Mouse (Mus musculus) lung, postnatal 14 days (tissue): Measurements from ENCODE around the gene Ptdss2.

Source experiments
- DNase-seq: peaks from one replicate; pipeline ENCODE4 v3.0.0; 2021

Ptdss2 gene

DNA sequence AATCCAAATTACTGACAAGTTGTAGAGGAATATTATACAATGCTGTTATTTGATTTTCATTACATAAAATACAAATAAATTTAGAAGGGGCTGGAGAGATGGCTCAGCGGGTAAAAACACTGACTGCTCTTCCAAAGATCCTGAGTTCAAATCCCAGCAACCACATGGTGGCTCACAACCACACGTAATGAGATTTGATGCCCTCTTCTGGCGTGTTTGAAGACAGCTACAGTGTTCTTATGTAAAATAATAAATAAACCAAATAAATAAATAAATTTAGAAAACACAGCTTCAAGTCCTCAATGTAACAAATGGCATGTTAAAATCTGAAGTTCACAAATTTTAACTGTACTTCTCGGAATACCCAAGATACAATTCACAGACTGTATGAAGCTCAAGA is 52.9 kb downstream of the Ptdss2 start:
- no peak for DNase-seq

DNA sequence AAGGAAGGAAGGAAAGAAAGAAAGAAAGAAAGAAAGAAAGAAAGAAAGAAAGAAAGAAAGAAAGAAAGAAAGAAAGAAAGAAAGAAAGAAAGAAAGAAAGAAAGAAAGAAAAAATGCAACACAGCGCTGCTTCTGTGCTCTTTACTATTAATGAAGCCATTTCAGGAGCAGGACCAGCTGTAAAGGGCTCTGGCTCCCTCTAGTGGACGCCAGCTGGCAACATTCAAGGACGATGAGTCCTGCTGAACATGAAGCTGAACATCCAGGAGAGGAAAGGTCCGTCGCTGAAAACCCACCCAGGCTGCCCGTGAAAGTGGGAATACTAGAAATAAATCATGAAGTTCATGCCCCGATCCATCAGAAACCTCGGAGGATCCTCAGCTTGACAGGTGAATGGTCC is 54.0 kb downstream of the Ptdss2 start:
- DNase-seq, result peak; percentile 94

GRCm38 (mm10) chr7:141188194-141188593 is 66.0 kb downstream of the Ptdss2 start:
- DNase-seq, result no peak

DNA sequence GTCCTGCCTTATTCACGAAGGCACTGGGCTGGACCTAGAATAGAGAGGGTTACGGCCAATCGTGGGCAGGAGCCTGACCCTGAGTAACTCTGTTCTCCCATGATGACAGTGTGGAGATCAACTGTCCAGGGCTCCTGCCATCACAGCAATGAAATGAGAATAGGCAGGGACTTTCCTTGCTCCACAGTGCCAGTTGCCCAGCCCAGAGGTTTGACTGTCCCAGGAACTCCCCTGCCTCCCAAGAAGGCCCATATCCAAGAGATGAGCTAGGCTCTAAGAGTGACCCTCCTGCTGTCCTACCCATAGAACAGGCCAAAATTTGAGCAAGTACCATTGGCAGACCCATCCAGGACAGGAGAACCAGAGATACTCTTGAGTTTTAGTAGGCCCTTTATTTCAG is 66.6 kb downstream of the Ptdss2 start:
- DNase-seq, result no peak

- no peak for DNase-seq
These were observed 68.0 kb downstream of the Ptdss2 start for GRCm38 (mm10) chr7:141190220-141190619.

DNA sequence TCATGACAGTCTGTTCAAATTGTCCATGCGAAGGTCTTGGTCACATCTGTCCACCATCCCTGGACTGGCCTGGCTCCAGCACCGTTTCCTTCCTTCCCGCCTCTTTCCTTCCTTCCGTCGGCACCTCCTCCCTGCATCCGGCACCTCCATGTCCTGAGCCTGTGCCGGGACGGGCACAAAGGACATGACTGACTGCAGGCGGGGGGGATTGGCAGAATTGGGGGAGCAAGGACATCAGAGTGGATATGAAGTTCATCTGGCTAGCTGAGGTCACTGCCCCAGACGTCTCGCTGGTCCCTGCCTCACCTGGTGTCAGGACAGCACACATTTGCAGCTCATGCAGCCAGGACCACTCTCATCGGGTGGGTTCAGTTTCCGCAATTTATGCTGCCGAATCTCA is 68.9 kb downstream of the Ptdss2 start:
- peak; percentile 38 for DNase-seq

GRCm38 (mm10) chr7:141191796-141192685 is 69.9 kb downstream of the Ptdss2 start:
- DNase-seq, result no peak

GRCm38 (mm10) chr7:141192776-141193347 is 70.7 kb downstream of the Ptdss2 start:
- DNase-seq, result peak; percentile 45

- peak; percentile 35 for DNase-seq
These were observed 71.2 kb downstream of the Ptdss2 start for GRCm38 (mm10) chr7:141193348-141193856.

DNA sequence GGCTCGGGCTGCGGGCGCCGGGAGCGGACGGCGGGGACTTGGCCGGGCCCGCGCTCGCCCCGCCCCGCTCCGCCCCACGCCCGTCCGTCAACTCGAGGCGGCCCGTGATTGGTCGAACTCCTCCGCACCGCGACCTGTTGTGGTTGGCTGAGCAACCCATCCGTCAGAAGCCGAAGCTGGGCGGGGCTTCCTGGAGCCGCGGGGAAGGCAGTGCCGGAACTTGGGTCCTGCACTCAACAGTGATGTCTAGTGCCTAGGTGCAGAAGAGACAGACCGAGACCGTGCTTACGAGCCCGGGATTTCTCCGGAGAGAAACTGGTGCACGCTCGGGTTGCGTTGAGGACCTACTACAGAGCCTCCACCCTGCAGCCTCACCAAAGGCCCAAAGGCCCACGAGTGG is 71.8 kb downstream of the Ptdss2 start, which contains the start of the genes Hras and Lrrc56:
Hras (minus strand) TSS at position 58 of the 400 bp plus-strand sequence.
Lrrc56 (plus strand) TSS at position 210 of the 400 bp plus-strand sequence.
- DNase-seq, result peak; percentile 99

- DNase-seq, result no peak
These were observed 72.2 kb downstream of the Ptdss2 start for GRCm38 (mm10) chr7:141194409-141194808.

DNA sequence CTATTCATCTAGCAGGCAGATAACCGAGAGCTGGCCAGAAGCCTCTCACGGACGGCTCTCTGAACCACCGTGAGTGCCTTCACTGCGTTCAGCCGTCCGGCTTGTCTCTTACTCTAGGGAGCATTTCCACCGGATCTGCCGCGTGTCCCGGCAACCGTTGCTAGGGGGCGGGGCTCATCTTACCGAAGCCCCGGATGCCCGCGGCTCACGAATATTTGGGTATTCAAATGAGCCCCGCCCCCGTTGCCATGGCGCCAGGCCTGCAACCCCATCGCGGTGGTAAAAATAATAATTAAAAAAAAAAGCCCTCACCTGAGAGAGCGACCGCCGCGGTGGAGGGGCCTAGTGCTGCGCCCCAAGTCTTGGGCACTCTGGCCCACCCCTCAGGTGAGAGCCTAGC is 72.6 kb downstream of the Ptdss2 start:
- DNase-seq, result peak; percentile 91

- no peak for DNase-seq
These were observed 73.6 kb downstream of the Ptdss2 start for GRCm38 (mm10) chr7:141195754-141196153.

DNA sequence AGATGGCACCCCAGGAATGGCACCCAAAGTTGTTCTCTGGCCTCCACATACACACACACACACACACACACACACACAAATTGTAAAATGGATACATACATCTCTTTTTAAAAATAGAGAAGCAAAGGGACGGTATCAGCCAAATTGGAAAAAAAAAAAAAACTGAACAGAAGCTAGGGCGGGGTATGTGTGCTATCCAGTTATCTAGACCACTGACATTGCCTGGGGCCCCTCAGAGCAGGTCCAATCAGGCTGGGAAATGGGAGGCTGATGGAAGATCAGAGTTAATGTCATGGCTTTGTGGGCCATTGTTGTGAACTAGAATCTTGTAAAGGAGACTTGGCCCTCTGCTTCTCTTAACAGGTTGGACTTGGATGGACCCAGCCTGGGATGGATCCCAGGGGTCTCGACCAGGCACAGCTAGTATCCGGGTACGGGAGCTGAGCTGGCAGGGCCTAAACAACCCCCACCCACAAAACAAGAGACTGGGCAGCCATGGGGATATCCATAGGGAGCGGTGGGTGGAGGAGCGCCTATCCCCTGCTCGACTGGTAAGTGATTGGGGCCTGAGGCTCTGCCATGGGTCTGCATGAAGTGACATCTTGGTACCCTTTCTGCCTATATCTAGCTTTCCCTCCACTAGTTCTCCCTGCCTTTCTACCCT is 74.6 kb downstream of the Ptdss2 start:
- DNase-seq, result no peak

GRCm38 (mm10) chr7:141198121-141198520 is 75.9 kb downstream of the Ptdss2 start:
- no peak for DNase-seq

GRCm38 (mm10) chr7:141204546-141204945 is 82.4 kb downstream of the Ptdss2 start:
- DNase-seq, result no peak

DNA sequence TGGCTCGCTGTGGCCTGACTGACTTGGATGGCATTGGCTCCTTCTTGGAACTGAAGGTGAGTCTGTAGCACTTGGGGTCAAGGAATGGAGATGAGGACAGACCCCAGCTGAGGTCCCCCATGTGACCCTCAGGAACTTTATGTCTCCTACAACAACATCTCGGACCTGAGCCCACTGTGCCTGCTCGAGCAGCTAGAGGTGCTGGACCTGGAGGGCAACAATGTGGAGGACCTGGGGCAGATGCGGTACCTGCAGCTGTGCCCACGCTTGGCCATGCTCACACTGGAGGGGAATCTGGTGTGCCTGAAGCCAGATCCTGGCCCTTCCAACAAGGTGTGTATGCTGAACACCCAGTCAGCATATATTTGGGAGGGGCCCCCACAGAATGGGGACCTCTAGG is 83.3 kb downstream of the Ptdss2 start:
- no peak for DNase-seq

GRCm38 (mm10) chr7:141206182-141206937 is 84.2 kb downstream of the Ptdss2 start:
- DNase-seq, result no peak
